Mouse (Mus musculus): ENCODE results near the gene Cacna1c.

DNA sequence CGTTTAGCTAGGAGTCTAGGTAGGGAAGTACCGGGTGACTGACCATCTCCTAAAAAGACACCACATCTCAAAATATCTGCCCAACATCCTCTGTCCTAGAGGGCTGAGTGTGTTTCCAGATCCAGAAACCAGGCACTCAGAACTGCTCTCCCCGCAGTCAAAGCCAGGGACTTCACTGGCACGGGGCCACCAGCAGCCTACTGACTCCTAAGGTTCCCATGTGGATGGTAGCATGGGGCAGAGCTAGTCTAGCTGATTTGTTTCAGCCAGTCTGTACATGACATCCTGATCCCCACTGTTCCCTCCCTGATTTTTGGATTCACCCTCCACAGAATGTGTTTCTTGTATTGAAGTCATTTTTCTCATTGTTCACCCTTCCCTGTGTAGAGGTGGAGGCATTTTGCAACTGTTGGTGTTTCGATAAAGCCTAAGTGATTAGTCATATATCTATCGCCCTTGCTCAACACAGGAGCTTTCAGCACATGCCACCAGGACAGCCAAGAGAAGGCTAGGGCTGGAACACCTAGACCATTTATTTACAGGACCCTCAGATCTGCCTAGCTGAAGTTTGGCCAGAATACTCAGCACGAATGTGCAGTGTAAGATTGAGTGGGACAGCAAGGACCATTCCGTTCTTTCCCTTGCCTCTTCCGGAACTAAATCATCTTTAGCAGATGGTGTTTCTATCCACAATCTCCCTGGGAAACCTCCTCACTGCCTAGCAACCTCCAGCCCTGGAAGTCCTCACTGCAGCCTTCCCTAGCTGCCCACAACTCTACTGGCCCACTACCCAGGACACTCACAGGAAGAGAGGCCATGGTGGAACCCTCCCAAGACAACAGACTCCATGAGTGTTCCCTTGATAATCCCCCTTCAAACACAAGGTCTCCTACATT lies 260.4 kb downstream of the Cacna1c start:
- TF ChIP-seq CTCF (IDR thresholded peaks at IDR 0.05; ENCODE audit: low read depth) (no peak), EP300 (optimal IDR thresholded peaks at IDR 0.05) (no peak)
